Mouse (Mus musculus): ENCODE measurements around the gene Dnm1. TPM values are rescaled to one million over a fixed set of nuclear protein-coding genes. Genes with fewer than 3 reads are reported as not detected.

Dnm1 gene
- polyA plus RNA-seq, 1 experiment from 2014 or later = 31.9 TPM

- H3K4me2 ChIP-seq = no peak overlapping the region
- H3K27me3 ChIP-seq = no peaks in the 10 kb centered on the region
- ATAC-seq (ENCODE audit: insufficient number of reproducible peaks, insufficient read depth, low FRiP score, low TSS enrichment, low read depth) = no peak
- no peaks in the 10 kb centered on the region for H3K9me3 ChIP-seq
- peaks cover 57% of the 10 kb centered on the region for H3K4me1 ChIP-seq
- no peak overlapping the region for H3K4me3 ChIP-seq
- H3K27ac ChIP-seq = no peak overlapping the region
- peaks cover 47% of the 10 kb centered on the region for H3K36me3 ChIP-seq
- no peak overlapping the region for H3K9ac ChIP-seq
- WGBS = 79% methylated on average over 6 of the region's 6 CpGs
Measured at GRCm38 (mm10) chr2:32347019-32347418, 6.1 kb downstream of the Dnm1 start.

- 66% methylated on average over 14 of the region's 14 CpGs for whole genome bisulfite sequencing
- H3K27ac ChIP-seq = no peak overlapping the region
- no peak overlapping the region for H3K4me2 ChIP-seq
- no peaks in the 10 kb centered on the region for H3K9me3 ChIP-seq
- H3K4me3 ChIP-seq = no peak overlapping the region
- H3K9ac ChIP-seq = 0 out of 2 replicates have a peak overlapping the region, but pooled peaks have one; percentile 21
- peaks cover 49% of the 10 kb centered on the region for H3K36me3 ChIP-seq
- no peaks in the 10 kb centered on the region for H3K27me3 ChIP-seq
- peaks cover 38% of the 10 kb centered on the region for H3K4me1 ChIP-seq
- no peak for ATAC-seq (ENCODE audit: insufficient number of reproducible peaks, insufficient read depth, low FRiP score, low TSS enrichment, low read depth)
Measured at GRCm38 (mm10) chr2:32344598-32345321, 8.4 kb downstream of the Dnm1 start.

GRCm38 (mm10) chr2:32344056-32344455 is 9.1 kb downstream of the Dnm1 start:
- peaks cover 31% of the 10 kb centered on the region for H3K4me1 ChIP-seq
- H3K9ac ChIP-seq = peak overlapping the region; percentile 51; the same call in 1 of the 2 replicates
- H3K27me3 ChIP-seq = no peaks in the 10 kb centered on the region
- no peaks in the 10 kb centered on the region for H3K9me3 ChIP-seq
- no peak overlapping the region for H3K4me2 ChIP-seq
- WGBS = 79% methylated on average over 10 of the region's 10 CpGs
- peaks cover 53% of the 10 kb centered on the region for H3K36me3 ChIP-seq
- no peak overlapping the region for H3K27ac ChIP-seq
- ATAC-seq (ENCODE audit: insufficient number of reproducible peaks, insufficient read depth, low FRiP score, low TSS enrichment, low read depth) = no peak
- H3K4me3 ChIP-seq = no peak overlapping the region

GRCm38 (mm10) chr2:32343351-32343671 is 9.8 kb downstream of the Dnm1 start:
- Histone ChIP-seq H3K27ac (peak overlapping the region; percentile 44), H3K4me1 (peaks cover 28% of the 10 kb centered on the region), H3K36me3 (peaks cover 51% of the 10 kb centered on the region), H3K9me3 (no peaks in the 10 kb centered on the region), H3K4me2 (no peak overlapping the region), H3K4me3 (no peak overlapping the region), H3K9ac (0 out of 2 replicates have a peak overlapping the region, but pooled peaks have one; percentile 51), H3K27me3 (no peaks in the 10 kb centered on the region)
- no peak for ATAC-seq (ENCODE audit: insufficient number of reproducible peaks, insufficient read depth, low FRiP score, low TSS enrichment, low read depth)
- WGBS = 97% methylated on average over 2 of the region's 2 CpGs

GRCm38 (mm10) chr2:32342539-32343350 is 10.4 kb downstream of the Dnm1 start:
- Histone ChIP-seq H3K27ac (peak overlapping the region; percentile 44), H3K9ac (0 out of 2 replicates have a peak overlapping the region, but pooled peaks have one; percentile 46), H3K36me3 (peaks cover 55% of the 10 kb centered on the region), H3K4me3 (no peak overlapping the region), H3K4me1 (peaks cover 27% of the 10 kb centered on the region), H3K9me3 (no peaks in the 10 kb centered on the region), H3K4me2 (no peak overlapping the region), H3K27me3 (no peaks in the 10 kb centered on the region)
- 65% methylated on average over 6 of the region's 6 CpGs for WGBS
- peak; percentile 60; the same call in 1 of the 2 replicates for ATAC-seq (ENCODE audit: insufficient number of reproducible peaks, insufficient read depth, low FRiP score, low TSS enrichment, low read depth)

- Histone ChIP-seq H3K9ac (no peak overlapping the region; the same call in 1 of the 2 replicates), H3K9me3 (no peaks in the 10 kb centered on the region), H3K4me1 (peaks cover 27% of the 10 kb centered on the region), H3K27ac (peak overlapping the region; percentile 44; the same call in 1 of the 2 replicates), H3K27me3 (no peaks in the 10 kb centered on the region), H3K4me3 (no peak overlapping the region), H3K4me2 (no peak overlapping the region), H3K36me3 (peaks cover 59% of the 10 kb centered on the region)
- 87% methylated on average over 4 of the region's 4 CpGs for WGBS
- ATAC-seq (ENCODE audit: insufficient number of reproducible peaks, insufficient read depth, low FRiP score, low TSS enrichment, low read depth) = no peak
Measured at GRCm38 (mm10) chr2:32342039-32342438, 11.1 kb downstream of the Dnm1 start.

- peak overlapping the region; percentile 33; the same call in 1 of the 2 replicates for H3K9ac ChIP-seq
- H3K9me3 ChIP-seq = no peaks in the 10 kb centered on the region
- H3K4me2 ChIP-seq = no peak overlapping the region
- no peak overlapping the region for H3K4me3 ChIP-seq
- WGBS = 78% methylated on average over 4 of the region's 4 CpGs
- no peaks in the 10 kb centered on the region for H3K27me3 ChIP-seq
- peaks cover 59% of the 10 kb centered on the region for H3K36me3 ChIP-seq
- peaks cover 27% of the 10 kb centered on the region for H3K4me1 ChIP-seq
- ATAC-seq (ENCODE audit: insufficient number of reproducible peaks, insufficient read depth, low FRiP score, low TSS enrichment, low read depth) = no peak
- H3K27ac ChIP-seq = peak overlapping the region; percentile 39
Measured at GRCm38 (mm10) chr2:32341634-32341939, 11.6 kb downstream of the Dnm1 start.

GRCm38 (mm10) chr2:32340836-32341633 is 12.1 kb downstream of the Dnm1 start:
- WGBS = 76% methylated on average over 13 of the region's 13 CpGs
- H3K27ac ChIP-seq = peak overlapping the region; percentile 39; the same call in 1 of the 2 replicates

GRCm38 (mm10) chr2:32339912-32340642 is 13.1 kb downstream of the Dnm1 start:
- ATAC-seq (ENCODE audit: insufficient number of reproducible peaks, insufficient read depth, low FRiP score, low TSS enrichment, low read depth) = no peak
- peaks cover 27% of the 10 kb centered on the region for H3K4me1 ChIP-seq
- H3K9me3 ChIP-seq = no peaks in the 10 kb centered on the region
- H3K27me3 ChIP-seq = no peaks in the 10 kb centered on the region
- H3K27ac ChIP-seq = no peak overlapping the region
- H3K36me3 ChIP-seq = peaks cover 72% of the 10 kb centered on the region
- 48% methylated on average over 26 of the region's 26 CpGs for WGBS
- no peak overlapping the region for H3K9ac ChIP-seq
- no peak overlapping the region for H3K4me2 ChIP-seq
- H3K4me3 ChIP-seq = no peak overlapping the region

More at GRCm38 (mm10) chr2:32340836-32341633, 12.1 kb downstream of the Dnm1 start:
- no peak overlapping the region for H3K4me3 ChIP-seq
- H3K4me2 ChIP-seq = no peak overlapping the region
- H3K4me1 ChIP-seq = peaks cover 27% of the 10 kb centered on the region
- peaks cover 63% of the 10 kb centered on the region for H3K36me3 ChIP-seq
- ATAC-seq (ENCODE audit: insufficient number of reproducible peaks, insufficient read depth, low FRiP score, low TSS enrichment, low read depth) = no peak
- H3K9ac ChIP-seq = no peak overlapping the region
- H3K27me3 ChIP-seq = no peaks in the 10 kb centered on the region
- no peaks in the 10 kb centered on the region for H3K9me3 ChIP-seq

- H3K27ac ChIP-seq = no peak overlapping the region
- H3K4me2 ChIP-seq = no peak overlapping the region
- no peaks in the 10 kb centered on the region for H3K9me3 ChIP-seq
- no peak overlapping the region for H3K9ac ChIP-seq
- no peak for ATAC-seq (ENCODE audit: insufficient number of reproducible peaks, insufficient read depth, low FRiP score, low TSS enrichment, low read depth)
- peaks cover 87% of the 10 kb centered on the region for H3K36me3 ChIP-seq
- peaks cover 4% of the 10 kb centered on the region; the same call in 1 of the 2 replicates for H3K4me1 ChIP-seq
- 54% methylated on average over 15 of the region's 15 CpGs for WGBS
- H3K27me3 ChIP-seq = no peaks in the 10 kb centered on the region
- H3K4me3 ChIP-seq = no peak overlapping the region
Measured at GRCm38 (mm10) chr2:32335888-32336287, 17.2 kb downstream of the Dnm1 start.

GRCm38 (mm10) chr2:32332159-32332558 is 21.0 kb downstream of the Dnm1 start:
- no peak overlapping the region for H3K4me3 ChIP-seq
- no peak for ATAC-seq (ENCODE audit: insufficient number of reproducible peaks, insufficient read depth, low FRiP score, low TSS enrichment, low read depth)
- no peak overlapping the region for H3K9ac ChIP-seq
- 92% methylated on average over 5 of the region's 5 CpGs for WGBS
- H3K36me3 ChIP-seq = peaks cover 60% of the 10 kb centered on the region
- H3K27ac ChIP-seq = no peak overlapping the region
- H3K9me3 ChIP-seq = no peaks in the 10 kb centered on the region
- H3K4me1 ChIP-seq = peaks cover 40% of the 10 kb centered on the region
- H3K27me3 ChIP-seq = no peaks in the 10 kb centered on the region
- no peak overlapping the region for H3K4me2 ChIP-seq

Data from embryonic facial prominence, embryonic 13.5 days (tissue).